Mouse (Mus musculus) ES-Bruce4 (cell line): Measurements from ENCODE around the gene Mta2. TPM values are rescaled to one million over a fixed set of nuclear protein-coding genes. Genes with fewer than 3 reads are reported as not detected.

Source experiments
- H3K27ac ChIP-seq: 2 replicates; pipeline ENCODE4 v1.5.1; 2012; ENCODE audit warnings: low read length, inconsistent platforms; ENCODE audit not compliant: insufficient read depth
- H3K27me3 ChIP-seq: 2 replicates; pipeline ENCODE4 v1.6.1; 2012; ENCODE audit warnings: mild to moderate bottlenecking, low read length, inconsistent platforms; ENCODE audit not compliant: control insufficient read depth, poor library complexity, insufficient read depth, severe bottlenecking
- H3K36me3 ChIP-seq: 2 replicates; pipeline ENCODE4 v1.6.1; 2012; ENCODE audit warnings: inconsistent platforms, mild to moderate bottlenecking, low read length, moderate library complexity; ENCODE audit not compliant: control insufficient read depth, poor library complexity, insufficient read depth, severe bottlenecking
- H3K4me1 ChIP-seq: one replicate; pipeline ENCODE4 v1.8.1; 2011; ENCODE audit warnings: low read length; ENCODE audit not compliant: control insufficient read depth, insufficient read depth
- H3K4me3 ChIP-seq: 2 replicates; pipeline ENCODE4 v1.5.1; 2011; ENCODE audit warnings: low read depth, mild to moderate bottlenecking, low read length
- H3K9ac ChIP-seq: 2 replicates; pipeline ENCODE4 v1.6.1; 2012; ENCODE audit warnings: low read depth, mild to moderate bottlenecking, inconsistent platforms; ENCODE audit not compliant: poor library complexity, severe bottlenecking
- H3K9me3 ChIP-seq: replicated peaks from 2 replicates; pipeline ENCODE4 v1.6.1; 2012; ENCODE audit warnings: mild to moderate bottlenecking, low read length, inconsistent platforms; ENCODE audit not compliant: control insufficient read depth, poor library complexity, insufficient read depth, severe bottlenecking
- CTCF ChIP-seq: IDR thresholded peaks from one replicate; pipeline ENCODE4 v1.8.1; 2011; ENCODE audit warnings: low read depth, low read length
- EP300 ChIP-seq: IDR thresholded peaks from 2 replicates; pipeline ENCODE4 v1.6.1; 2011; ENCODE audit warnings: low read depth, low read length; ENCODE audit not compliant: insufficient read depth
- POLR2A ChIP-seq: IDR thresholded peaks from one replicate; pipeline ENCODE4 v1.8.1; 2011; ENCODE audit warnings: low read length; ENCODE audit not compliant: insufficient read depth
- polyA plus RNA-seq: library from polyadenylated mRNA; stranded (reverse); fragments of >200 nt; gene quantifications from 2 replicates; pipeline ENCODE4 v1.2.4, GENCODE M21; 2011; ENCODE audit warnings: low read depth; ENCODE audit not compliant: missing spikeins, insufficient read depth, insufficient read length

Gene Mta2
- polyA plus RNA-seq, 1 experiment: 108 TPM

DNA sequence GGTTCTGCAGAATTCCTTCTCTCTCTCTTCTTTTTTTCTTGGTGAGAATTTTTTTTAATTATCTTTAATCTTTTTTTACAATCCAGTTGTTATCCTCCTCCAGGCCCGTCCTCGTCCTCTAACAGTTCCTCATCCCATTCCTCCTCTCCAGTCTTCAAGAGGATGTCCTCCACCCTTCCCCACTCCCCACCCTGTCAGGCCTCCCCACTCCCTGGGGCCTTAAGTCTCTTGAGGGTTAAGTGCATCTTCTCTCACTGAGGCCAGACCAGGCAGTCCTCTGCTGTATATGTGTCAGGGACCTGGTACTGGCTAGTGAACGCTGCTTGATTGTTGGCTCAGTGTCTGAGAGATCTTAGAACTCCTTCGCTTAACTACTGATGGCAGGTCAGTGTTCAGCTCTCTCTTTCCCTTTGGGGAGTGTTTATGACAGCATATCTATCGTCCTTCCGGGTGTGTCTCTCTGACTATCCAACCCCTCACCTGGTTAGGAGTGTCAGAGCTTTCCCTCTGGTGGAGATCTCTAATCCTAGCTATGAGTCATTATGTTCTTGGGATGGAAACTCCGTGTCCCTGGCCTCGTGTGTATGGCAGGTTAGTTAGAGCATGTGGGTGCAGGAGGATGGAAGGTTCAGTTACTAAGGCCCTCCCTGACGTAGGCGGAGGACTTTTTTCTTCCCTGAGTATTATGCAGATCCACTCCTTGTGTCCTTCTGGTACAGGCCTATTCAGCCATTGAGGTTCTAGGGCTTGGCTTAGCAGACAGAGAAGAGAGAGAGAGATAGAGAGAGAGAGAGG, 53.3 kb downstream of the Mta2 start:
- Histone ChIP-seq H3K9ac (no peak overlapping the region), H3K36me3 (no peaks in the 10 kb centered on the region), H3K27ac (no peak overlapping the region), H3K4me1 (peaks cover 8% of the 10 kb centered on the region), H3K9me3 (no peaks in the 10 kb centered on the region), H3K27me3 (no peaks in the 10 kb centered on the region), H3K4me3 (no peak overlapping the region)
- TF ChIP-seq POLR2A (no peak), EP300 (no peak), CTCF (no peak)

GRCm38 (mm10) chr19:8996601-8997000, 54.9 kb downstream of the Mta2 start:
- H3K9me3 ChIP-seq: no peaks in the 10 kb centered on the region
- no peaks in the 10 kb centered on the region for H3K27me3 ChIP-seq
- no peak overlapping the region for H3K9ac ChIP-seq
- H3K4me1 ChIP-seq: peaks cover 8% of the 10 kb centered on the region
- no peak overlapping the region for H3K4me3 ChIP-seq
- H3K27ac ChIP-seq: no peak overlapping the region
- peaks cover 9% of the 10 kb centered on the region for H3K36me3 ChIP-seq
- no peak for TF ChIP-seq POLR2A
- TF ChIP-seq CTCF: peak; percentile 4

DNA sequence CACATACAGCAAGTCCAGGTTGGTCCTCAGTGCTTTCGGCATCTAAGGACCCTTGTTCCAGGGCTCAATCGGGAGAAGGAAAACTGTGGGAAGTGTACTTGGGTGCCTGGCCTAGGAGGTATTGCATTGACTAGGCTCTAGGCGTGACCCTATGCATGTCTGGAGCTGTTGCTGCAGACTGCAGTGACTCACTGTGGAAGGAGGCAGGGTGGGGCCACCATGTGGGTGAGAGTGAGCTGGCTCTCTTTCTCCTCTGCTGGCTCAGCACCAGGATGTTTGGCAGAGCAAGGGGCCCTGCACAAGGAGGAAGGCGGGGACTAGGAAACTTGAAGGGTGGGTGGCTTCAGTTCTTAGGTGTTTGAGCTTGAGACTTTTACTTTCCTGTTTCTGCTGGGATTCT, 55.9 kb downstream of the Mta2 start:
- TF ChIP-seq POLR2A (no peak), CTCF (no peak)
- no peak overlapping the region for H3K4me3 ChIP-seq
- H3K27ac ChIP-seq: peak overlapping the region; percentile 64
- no peak overlapping the region for H3K9ac ChIP-seq
- peaks cover 15% of the 10 kb centered on the region for H3K36me3 ChIP-seq
- H3K27me3 ChIP-seq: no peaks in the 10 kb centered on the region
- H3K9me3 ChIP-seq: no peaks in the 10 kb centered on the region
- peaks cover 2% of the 10 kb centered on the region for H3K4me1 ChIP-seq

GRCm38 (mm10) chr19:8998546-8998945, 56.9 kb downstream of the Mta2 start:
- Histone ChIP-seq H3K4me3 (no peak overlapping the region), H3K9me3 (peaks cover 2% of the 10 kb centered on the region; the same call in 1 of the 2 replicates), H3K9ac (no peak overlapping the region), H3K4me1 (no peaks in the 10 kb centered on the region), H3K27me3 (no peaks in the 10 kb centered on the region), H3K36me3 (peaks cover 23% of the 10 kb centered on the region), H3K27ac (peak overlapping the region; percentile 64)
- TF ChIP-seq POLR2A (no peak), CTCF (no peak), EP300 (no peak)

DNA sequence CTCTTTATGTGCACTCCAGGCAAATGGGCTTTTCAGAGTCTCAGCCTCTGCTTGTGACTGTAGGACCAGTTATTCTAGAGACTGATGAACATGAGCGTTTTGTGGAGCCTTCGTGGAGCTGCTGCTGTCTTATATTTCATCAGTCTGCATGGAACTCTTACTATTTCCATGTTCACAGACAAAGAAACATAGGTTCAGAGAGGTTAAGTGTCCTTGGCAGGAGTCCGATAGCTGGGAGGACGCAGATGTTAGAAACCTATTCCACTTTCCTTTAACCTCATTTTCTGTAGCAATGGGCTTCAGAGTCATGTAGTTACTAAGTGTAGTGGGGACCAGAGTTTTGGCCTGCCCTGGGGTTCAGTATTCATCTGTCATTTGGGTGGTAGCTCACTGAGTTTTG, 57.5 kb downstream of the Mta2 start:
- H3K4me3 ChIP-seq: no peak overlapping the region
- TF ChIP-seq EP300: no peak
- no peak for TF ChIP-seq POLR2A
- no peak for TF ChIP-seq CTCF
- peaks cover 27% of the 10 kb centered on the region for H3K36me3 ChIP-seq
- no peak overlapping the region for H3K27ac ChIP-seq
- H3K9me3 ChIP-seq: peaks cover 3% of the 10 kb centered on the region; the same call in 1 of the 2 replicates
- H3K27me3 ChIP-seq: no peaks in the 10 kb centered on the region
- H3K4me1 ChIP-seq: no peaks in the 10 kb centered on the region
- H3K9ac ChIP-seq: no peak overlapping the region

Other genes with a start within 250 kb of the Mta2 start
- 170 TPM in 2 replicates for gene Slc3a2, start 218.5 kb upstream of the Mta2 start, polyA plus RNA-seq
- 81.1 and 97.0 TPM in 2 replicates for gene Wdr74, start 206.0 kb upstream of the Mta2 start, polyA plus RNA-seq
- gene 1700092M07Rik, start 201.2 kb upstream of the Mta2 start, polyA plus RNA-seq: 2.2 TPM in 1 of 2 replicates, not detected in the other
- gene Stx5a, start 200.5 kb upstream of the Mta2 start, polyA plus RNA-seq: 45.6 and 47.1 TPM in 2 replicates
- 122 and 200 TPM in 2 replicates for gene Nxf1, start 184.8 kb upstream of the Mta2 start, polyA plus RNA-seq
- 21.4 and 23.4 TPM in 2 replicates for gene Tmem223, start 170.9 kb upstream of the Mta2 start, polyA plus RNA-seq
- gene Tmem179b, start 167.4 kb upstream of the Mta2 start, polyA plus RNA-seq: 29.0 and 34.5 TPM in 2 replicates
- gene Taf6l, start 155.5 kb upstream of the Mta2 start, polyA plus RNA-seq: 17.1 and 17.7 TPM in 2 replicates
- 98.2 and 103 TPM in 2 replicates for gene Polr2g, start 143.3 kb upstream of the Mta2 start, polyA plus RNA-seq
- gene Zbtb3, start 139.3 kb upstream of the Mta2 start, polyA plus RNA-seq: 3.1 and 4.1 TPM in 2 replicates
- 77.3 and 84.9 TPM in 2 replicates for gene Ttc9c, start 122.5 kb upstream of the Mta2 start, polyA plus RNA-seq
- gene Hnrnpul2, start 121.9 kb upstream of the Mta2 start, polyA plus RNA-seq: 105 and 108 TPM in 2 replicates
- 74.8 and 87.2 TPM in 2 replicates for gene AC129217.1, start 112.1 kb upstream of the Mta2 start, polyA plus RNA-seq
- gene Bscl2, start 104.4 kb upstream of the Mta2 start, polyA plus RNA-seq: 32.3 and 36.2 TPM in 2 replicates
- gene Gng3, start 102.7 kb upstream of the Mta2 start, polyA plus RNA-seq: 28.3 and 29.7 TPM in 2 replicates
- 1.3 and 2.1 TPM in 2 replicates for gene Lrrn4cl, start 91.1 kb upstream of the Mta2 start, polyA plus RNA-seq
- gene Ubxn1, start 70.4 kb upstream of the Mta2 start, polyA plus RNA-seq: 189 and 201 TPM in 2 replicates
- 14.4 and 14.9 TPM in 2 replicates for gene Uqcc3, start 61.0 kb upstream of the Mta2 start, polyA plus RNA-seq
- gene Lbhd1, start 58.1 kb upstream of the Mta2 start, polyA plus RNA-seq: 10.1 and 13.4 TPM in 2 replicates
- not detected in 2 replicates for gene Gm49403, start 57.9 kb upstream of the Mta2 start, polyA plus RNA-seq
- 162 and 172 TPM in 2 replicates for gene 1810009A15Rik, start 53.0 kb upstream of the Mta2 start, polyA plus RNA-seq
- 11.9 and 24.8 TPM in 2 replicates for gene Gm49416, start 52.9 kb upstream of the Mta2 start, polyA plus RNA-seq
- gene Ints5, start 48.9 kb upstream of the Mta2 start, polyA plus RNA-seq: 23.1 and 26.7 TPM in 2 replicates
- gene Ganab, start 43.8 kb upstream of the Mta2 start, polyA plus RNA-seq: 183 and 184 TPM in 2 replicates
- 26.6 and 26.8 TPM in 2 replicates for gene B3gat3, start 21.5 kb upstream of the Mta2 start, polyA plus RNA-seq
- 1.6 and 2.2 TPM in 2 replicates for gene Rom1, start 12.5 kb upstream of the Mta2 start, polyA plus RNA-seq
- 19.2 and 20.4 TPM in 2 replicates for gene Eml3, start 12.3 kb upstream of the Mta2 start, polyA plus RNA-seq
- 26.4 and 30.1 TPM in 2 replicates for gene Tut1, start 12.0 kb downstream of the Mta2 start, polyA plus RNA-seq
- gene Eef1g, start 25.2 kb downstream of the Mta2 start, polyA plus RNA-seq: 1,175 and 1,274 TPM in 2 replicates
- 162 and 163 TPM in 2 replicates for gene Ahnak, start 47.4 kb downstream of the Mta2 start, polyA plus RNA-seq
- gene Scgb1a1, start 146.1 kb downstream of the Mta2 start, polyA plus RNA-seq: not detected in 2 replicates
- 14.8 and 23.3 TPM in 2 replicates for gene Asrgl1, start 193.8 kb downstream of the Mta2 start, polyA plus RNA-seq